Mouse (Mus musculus): ENCODE measurements around the gene Iqcd. TPM values are rescaled to one million over a fixed set of nuclear protein-coding genes. Genes with fewer than 3 reads are reported as not detected.

Gene Iqcd
- polyA plus RNA-seq, 1 experiment from 2014 or later, result 1.1 TPM

- Histone ChIP-seq H3K27me3 (no peaks in the 10 kb centered on the region), H3K9me3 (replicated peaks) (no peaks in the 10 kb centered on the region), H3K4me3 (no peak overlapping the region), H3K4me2 (no peak overlapping the region), H3K36me3 (ENCODE audit: poor library complexity, severe bottlenecking) (peaks cover 16% of the 10 kb centered on the region), H3K9ac (0 out of 2 replicates have a peak overlapping the region, but pooled peaks have one; percentile 26), H3K4me1 (peaks cover 31% of the 10 kb centered on the region), H3K27ac (no peak overlapping the region)
- no peak for ATAC-seq
- 82% methylated on average over 16 of the region's 16 CpGs for WGBS
Observed at GRCm38 (mm10) chr5:120609246-120609775, 20.5 kb downstream of the Iqcd start.

- H3K4me2 ChIP-seq, result peak overlapping the region; percentile 88
Observed at GRCm38 (mm10) chr5:120610906-120611305, 22.1 kb downstream of the Iqcd start.

GRCm38 (mm10) chr5:120611416-120611815 is 22.6 kb downstream of the Iqcd start:
- peak overlapping the region; percentile 88 for H3K4me2 ChIP-seq
- peaks cover 25% of the 10 kb centered on the region for H3K36me3 ChIP-seq (ENCODE audit: poor library complexity, severe bottlenecking)
- H3K27ac ChIP-seq, result no peak overlapping the region
- H3K9me3 ChIP-seq (replicated peaks), result no peaks in the 10 kb centered on the region
- H3K27me3 ChIP-seq, result no peaks in the 10 kb centered on the region
- 54% methylated on average over 8 of the region's 8 CpGs for WGBS
- ATAC-seq, result no peak
- H3K9ac ChIP-seq, result peak overlapping the region; percentile 78
- H3K4me1 ChIP-seq, result peaks cover 26% of the 10 kb centered on the region
- H3K4me3 ChIP-seq, result peak overlapping the region; percentile 61

More at GRCm38 (mm10) chr5:120610906-120611305, 22.1 kb downstream of the Iqcd start:
- Histone ChIP-seq H3K36me3 (ENCODE audit: poor library complexity, severe bottlenecking) (peaks cover 22% of the 10 kb centered on the region), H3K9ac (peak overlapping the region; percentile 78), H3K9me3 (replicated peaks) (no peaks in the 10 kb centered on the region), H3K27ac (no peak overlapping the region), H3K4me3 (no peak overlapping the region), H3K4me1 (peaks cover 26% of the 10 kb centered on the region), H3K27me3 (no peaks in the 10 kb centered on the region)
- ATAC-seq, result no peak
- 94% methylated on average over 5 of the region's 5 CpGs for WGBS

GRCm38 (mm10) chr5:120612442-120612821 is 23.6 kb downstream of the Iqcd start, which contains the start of the genes Rita1 and Ddx54:
Rita1 (minus strand) TSS chr5:120612589.
Ddx54 (plus strand) TSS chr5:120612739.
- Histone ChIP-seq H3K9ac (peak within 1 kb of the TSS; percentile 78), H3K27me3 (no peaks in the 10 kb centered on the region), H3K9me3 (replicated peaks) (no peaks in the 10 kb centered on the region), H3K4me3 (peak within 1 kb of the TSS; percentile 61), H3K4me1 (peaks cover 26% of the 10 kb centered on the region), H3K36me3 (ENCODE audit: poor library complexity, severe bottlenecking) (peaks cover 33% of the 10 kb centered on the region), H3K4me2 (peak within 1 kb of the TSS; percentile 93), H3K27ac (peak within 1 kb of the TSS; percentile 81)
- under 1% methylated on average over 22 of the region's 22 CpGs for WGBS
- peak; percentile 88 for ATAC-seq

- H3K27ac ChIP-seq, result peak overlapping the region; percentile 81
- H3K4me1 ChIP-seq, result peaks cover 26% of the 10 kb centered on the region
- peak overlapping the region; percentile 78 for H3K9ac ChIP-seq
- H3K4me2 ChIP-seq, result peak overlapping the region; percentile 93
- no peaks in the 10 kb centered on the region for H3K9me3 ChIP-seq (replicated peaks)
- H3K36me3 ChIP-seq (ENCODE audit: poor library complexity, severe bottlenecking), result peaks cover 39% of the 10 kb centered on the region
- peak overlapping the region; percentile 61 for H3K4me3 ChIP-seq
- no peaks in the 10 kb centered on the region for H3K27me3 ChIP-seq
- under 1% methylated on average over 69 of the region's 69 CpGs for WGBS
- peak; percentile 93 for ATAC-seq
Observed at GRCm38 (mm10) chr5:120612822-120613604, 24.2 kb downstream of the Iqcd start.

GRCm38 (mm10) chr5:120615903-120616302 is 27.1 kb downstream of the Iqcd start:
- H3K27ac ChIP-seq, result no peak overlapping the region
- H3K9ac ChIP-seq, result no peak overlapping the region
- H3K9me3 ChIP-seq (replicated peaks), result no peaks in the 10 kb centered on the region
- ATAC-seq, result no peak
- H3K4me3 ChIP-seq, result no peak overlapping the region
- peaks cover 55% of the 10 kb centered on the region for H3K36me3 ChIP-seq (ENCODE audit: poor library complexity, severe bottlenecking)
- 96% methylated on average over 4 of the region's 4 CpGs for WGBS
- no peaks in the 10 kb centered on the region for H3K27me3 ChIP-seq
- H3K4me2 ChIP-seq, result no peak overlapping the region
- H3K4me1 ChIP-seq, result peaks cover 17% of the 10 kb centered on the region

- H3K36me3 ChIP-seq (ENCODE audit: poor library complexity, severe bottlenecking), result peaks cover 84% of the 10 kb centered on the region
Observed at GRCm38 (mm10) chr5:120618778-120619177, 30.0 kb downstream of the Iqcd start.

GRCm38 (mm10) chr5:120619201-120619600 is 30.4 kb downstream of the Iqcd start:
- no peak overlapping the region for H3K4me3 ChIP-seq
- no peaks in the 10 kb centered on the region for H3K27me3 ChIP-seq
- H3K9ac ChIP-seq, result no peak overlapping the region
- no peak for ATAC-seq
- 12% methylated on average over 5 of the region's 5 CpGs for WGBS
- no peaks in the 10 kb centered on the region for H3K4me1 ChIP-seq
- H3K9me3 ChIP-seq (replicated peaks), result no peaks in the 10 kb centered on the region
- no peak overlapping the region for H3K4me2 ChIP-seq
- H3K36me3 ChIP-seq (ENCODE audit: poor library complexity, severe bottlenecking), result peaks cover 88% of the 10 kb centered on the region
- no peak overlapping the region for H3K27ac ChIP-seq

More at GRCm38 (mm10) chr5:120618778-120619177, 30.0 kb downstream of the Iqcd start:
- Histone ChIP-seq H3K27me3 (no peaks in the 10 kb centered on the region), H3K4me3 (no peak overlapping the region), H3K4me2 (no peak overlapping the region), H3K27ac (no peak overlapping the region), H3K9ac (no peak overlapping the region), H3K4me1 (peaks cover 4% of the 10 kb centered on the region), H3K9me3 (replicated peaks) (no peaks in the 10 kb centered on the region)
- WGBS, result 88% methylated on average over 12 of the region's 12 CpGs
- ATAC-seq, result no peak

- Histone ChIP-seq H3K36me3 (ENCODE audit: poor library complexity, severe bottlenecking) (peaks cover 99% of the 10 kb centered on the region), H3K4me3 (no peak overlapping the region), H3K4me2 (no peak overlapping the region), H3K27me3 (no peaks in the 10 kb centered on the region), H3K9me3 (replicated peaks) (no peaks in the 10 kb centered on the region), H3K4me1 (no peaks in the 10 kb centered on the region), H3K27ac (no peak overlapping the region), H3K9ac (no peak overlapping the region)
- ATAC-seq, result peak; percentile 41; the same call in 1 of the 2 replicates
- 70% methylated on average over 18 of the region's 18 CpGs for whole genome bisulfite sequencing
Observed at GRCm38 (mm10) chr5:120620375-120621077, 31.7 kb downstream of the Iqcd start.

- 0 out of 2 replicates have a peak, but pooled peaks have one; percentile 20 for ATAC-seq
- 95% methylated on average over 23 of the region's 23 CpGs for WGBS
- Histone ChIP-seq H3K27ac (no peak overlapping the region), H3K4me1 (no peaks in the 10 kb centered on the region), H3K4me3 (no peak overlapping the region), H3K27me3 (no peaks in the 10 kb centered on the region), H3K36me3 (ENCODE audit: poor library complexity, severe bottlenecking) (peaks cover 99% of the 10 kb centered on the region), H3K9ac (no peak overlapping the region), H3K9me3 (replicated peaks) (no peaks in the 10 kb centered on the region), H3K4me2 (no peak overlapping the region)
Observed at GRCm38 (mm10) chr5:120621078-120621765, 32.4 kb downstream of the Iqcd start.

GRCm38 (mm10) chr5:120621846-120622197 is 33.0 kb downstream of the Iqcd start:
- ATAC-seq, result no peak
- H3K27ac ChIP-seq, result no peak overlapping the region
- H3K4me2 ChIP-seq, result no peak overlapping the region
- no peaks in the 10 kb centered on the region for H3K27me3 ChIP-seq
- H3K4me3 ChIP-seq, result no peak overlapping the region
- no peaks in the 10 kb centered on the region for H3K9me3 ChIP-seq (replicated peaks)
- WGBS, result 92% methylated on average over 10 of the region's 10 CpGs
- no peak overlapping the region for H3K9ac ChIP-seq
- H3K4me1 ChIP-seq, result no peaks in the 10 kb centered on the region
- peaks cover 100% of the 10 kb centered on the region for H3K36me3 ChIP-seq (ENCODE audit: poor library complexity, severe bottlenecking)
